Mouse (Mus musculus): Measurements from ENCODE around the gene Dda1. TPM values are rescaled to one million over a fixed set of nuclear protein-coding genes. Genes with fewer than 3 reads are reported as not detected.
"Not testable (repeated sequence)": the region's sequence is repeated elsewhere in the genome, so short reads cannot be mapped to it uniquely, and the experiment has no call there.

Dda1 gene
- polyA plus RNA-seq, 1 experiment from 2014 or later, result 36.3 TPM

GRCm38 (mm10) chr8:71519037-71519825 lies 50.2 kb downstream of the Dda1 start:
- H3K36me3 ChIP-seq (ENCODE audit: inconsistent target); H3K27ac ChIP-seq; H3K4me3 ChIP-seq (ENCODE audit: inconsistent target); H3K79me2 ChIP-seq (ENCODE audit: inconsistent target): not testable (repeated sequence)
- 33% methylated on average over 3 of the region's 10 CpGs for whole genome bisulfite sequencing (ENCODE audit: missing documents)

GRCm38 (mm10) chr8:71521634-71522033 lies 52.6 kb downstream of the Dda1 start:
- Histone ChIP-seq H3K4me3 (ENCODE audit: inconsistent target) (no peak overlapping the region), H3K36me3 (ENCODE audit: inconsistent target) (no peaks in the 10 kb centered on the region), H3K79me2 (ENCODE audit: inconsistent target) (no peaks in the 10 kb centered on the region), H3K27ac (no peak overlapping the region)
- WGBS (ENCODE audit: missing documents), result 10% methylated on average over 17 of the region's 17 CpGs

GRCm38 (mm10) chr8:71525226-71526050 lies 56.4 kb downstream of the Dda1 start, which contains the start of gene Ccdc194:
Gene Ccdc194, minus strand, starts transcription at chr8:71525711.
- no peak within 1 kb of the TSS for H3K4me3 ChIP-seq (ENCODE audit: inconsistent target)
- WGBS (ENCODE audit: missing documents), result 84% methylated on average over 21 of the region's 46 CpGs
- no peaks in the 10 kb centered on the region for H3K79me2 ChIP-seq (ENCODE audit: inconsistent target)
- peak within 1 kb of the TSS; percentile 19 for H3K27ac ChIP-seq
- H3K36me3 ChIP-seq (ENCODE audit: inconsistent target), result no peaks in the 10 kb centered on the region

Other genes with a start within 250 kb of the Dda1 start
- gene Myo9b, start 196.5 kb upstream of the Dda1 start, polyA plus RNA-seq (2018), result 89.8 to 105 TPM (median 97.3 TPM) in 3 replicates
- gene Haus8, start 196.3 kb upstream of the Dda1 start, polyA plus RNA-seq (2018), result 38.3 to 72.4 TPM (median 41.3 TPM) in 3 replicates
- 88.4 to 157 TPM (median 128 TPM) in 3 replicates for gene Use1, start 102.4 kb upstream of the Dda1 start, polyA plus RNA-seq (2018)
- gene Ocel1, start 97.9 kb upstream of the Dda1 start, polyA plus RNA-seq (2018), result 10.2 to 15.8 TPM (median 13.3 TPM) in 3 replicates
- 3.7 to 12.5 TPM (median 11.6 TPM) in 3 replicates for gene Nr2f6, start 87.2 kb upstream of the Dda1 start, polyA plus RNA-seq (2018)
- not detected in 3 replicates for gene Ushbp1, start 73.4 kb upstream of the Dda1 start, polyA plus RNA-seq (2018)
- gene Babam1, start 72.3 kb upstream of the Dda1 start, polyA plus RNA-seq (2018), result 69.5 to 91.2 TPM (median 74.0 TPM) in 3 replicates
- 0.33 to 1.1 TPM in 2 of 3 replicates, not detected in the other for gene Ankle1, start 63.2 kb upstream of the Dda1 start, polyA plus RNA-seq (2018)
- 3.6 to 9.9 TPM (median 9.8 TPM) in 3 replicates for gene Abhd8, start 5.5 kb upstream of the Dda1 start, polyA plus RNA-seq (2018)
- gene Mrpl34, start 4.2 kb upstream of the Dda1 start, polyA plus RNA-seq (2018), result 46.4 to 67.5 TPM (median 63.1 TPM) in 3 replicates
- 3.4 to 7.2 TPM (median 6.4 TPM) in 3 replicates for gene Ano8, start 16.8 kb downstream of the Dda1 start, polyA plus RNA-seq (2018)
- 4.0 to 12.7 TPM (median 11.4 TPM) in 3 replicates for gene Gtpbp3, start 18.9 kb downstream of the Dda1 start, polyA plus RNA-seq (2018)
- gene Plvap, start 42.6 kb downstream of the Dda1 start, polyA plus RNA-seq (2018), result 0.28 to 0.96 TPM in 2 of 3 replicates, not detected in the other
- 0.12 to 0.17 TPM in 2 of 3 replicates, not detected in the other for gene Ccdc194, start 56.5 kb downstream of the Dda1 start, polyA plus RNA-seq (2018)
- 155 to 1,074 TPM (median 938 TPM) in 3 replicates for gene Bst2, start 68.3 kb downstream of the Dda1 start, polyA plus RNA-seq (2018)
- gene Mvb12a, start 73.7 kb downstream of the Dda1 start, polyA plus RNA-seq (2018), result 30.1 to 92.7 TPM (median 76.2 TPM) in 3 replicates
- 3.2 to 9.9 TPM (median 8.7 TPM) in 3 replicates for gene Tmem221, start 89.7 kb downstream of the Dda1 start, polyA plus RNA-seq (2018)
- gene Nxnl1, start 97.4 kb downstream of the Dda1 start, polyA plus RNA-seq (2018), result not detected in 3 replicates
- gene Slc27a1, start 99.7 kb downstream of the Dda1 start, polyA plus RNA-seq (2018), result 59.7 to 109 TPM (median 64.8 TPM) in 3 replicates
- gene Pgls, start 123.0 kb downstream of the Dda1 start, polyA plus RNA-seq (2018), result 36.7 to 133 TPM (median 114 TPM) in 3 replicates
- gene Fam129c, start 128.4 kb downstream of the Dda1 start, polyA plus RNA-seq (2018), result 0.53 to 1.2 TPM (median 0.94 TPM) in 3 replicates
- 108 to 170 TPM (median 143 TPM) in 3 replicates for gene Colgalt1, start 141.8 kb downstream of the Dda1 start, polyA plus RNA-seq (2018)
- gene Unc13a, start 202.6 kb downstream of the Dda1 start, polyA plus RNA-seq (2018), result 0.98 to 1.4 TPM (median 1.4 TPM) in 3 replicates
- 10.8 to 16.4 TPM (median 11.3 TPM) in 3 replicates for gene Jak3, start 207.1 kb downstream of the Dda1 start, polyA plus RNA-seq (2018)
- 0.64 to 0.95 TPM (median 0.93 TPM) in 3 replicates for gene Insl3, start 220.0 kb downstream of the Dda1 start, polyA plus RNA-seq (2018)
- 13.1 to 16.5 TPM (median 14.2 TPM) in 3 replicates for gene B3gnt3, start 232.6 kb downstream of the Dda1 start, polyA plus RNA-seq (2018)

Measured in macrophage (primary cell).